Mouse (Mus musculus): Measurements from ENCODE around the gene 9530002B09Rik. TPM values are rescaled to one million over a fixed set of nuclear protein-coding genes. Genes with fewer than 3 reads are reported as not detected.

9530002B09Rik gene
- not detected in 2 replicates for polyA plus RNA-seq (2014; fragmentation: Nextera tagmentation; extraction: Ambion mirVana)

DNA sequence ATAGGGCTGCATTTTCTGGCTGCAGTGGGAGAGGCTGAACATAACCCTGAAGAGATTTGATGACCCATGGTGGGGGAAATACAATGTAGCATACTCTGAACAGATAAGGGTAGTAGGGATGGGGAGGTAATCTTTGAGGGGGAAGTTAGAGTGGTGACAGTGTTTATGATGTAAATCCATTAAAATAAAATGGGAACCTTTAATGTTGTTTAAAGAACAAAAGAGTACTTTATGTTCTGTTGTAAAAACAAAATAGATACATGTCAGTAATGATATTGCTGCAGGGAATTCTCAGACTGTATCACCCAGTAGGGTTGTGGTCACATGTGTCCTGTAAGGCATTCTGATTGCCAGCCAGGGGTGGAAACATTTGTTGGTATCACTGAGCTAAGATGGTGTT, at the start of gene 9530002B09Rik:
TSS of gene 9530002B09Rik (plus strand) at position 301 of the 400 bp plus-strand sequence.
- Histone ChIP-seq H3K9ac (ENCODE audit: low read length) (no peak within 1 kb of the TSS), H3K27me3 (replicated peaks; ENCODE audit: control insufficient read depth, insufficient read depth, low read length) (no peaks in the 10 kb centered on the region), H3K36me3 (ENCODE audit: control insufficient read depth, insufficient read depth, low read length) (no peaks in the 10 kb centered on the region), H3K4me3 (ENCODE audit: low read depth, low read length) (no peak within 1 kb of the TSS), H3K27ac (ENCODE audit: low read depth) (no peak within 1 kb of the TSS), H3K4me2 (ENCODE audit: low read length) (no peak within 1 kb of the TSS), H3K9me3 (ENCODE audit: control insufficient read depth, low read length) (0 out of 2 replicates have a peak, but pooled peaks cover 2% of the 10 kb centered on the region), H3K4me1 (replicated peaks; ENCODE audit: control insufficient read depth, insufficient read depth, low read length) (no peaks in the 10 kb centered on the region)
- DNase-seq (ENCODE audit: low spot score) (no peak), ATAC-seq (replicated peaks; ENCODE audit: low FRiP score, low TSS enrichment, low read depth) (no peak)

Other genes starting within 250 kb of the 9530002B09Rik start
- 72.6 and 79.0 TPM in 2 replicates for gene Ppt1, start 147.0 kb downstream of the 9530002B09Rik start, polyA plus RNA-seq (2014; fragmentation: Nextera tagmentation; extraction: Ambion mirVana)
- gene Cap1, start 196.8 kb downstream of the 9530002B09Rik start, polyA plus RNA-seq (2014; fragmentation: Nextera tagmentation; extraction: Ambion mirVana) = 77.9 and 82.8 TPM in 2 replicates